In genomic region chrX:48082364-48082763, GRCm38 (mm10) we compare ENCODE assay signal across 35 mouse cellular contexts. TPM values are rescaled to one million over a fixed set of nuclear protein-coding genes. Genes with fewer than 3 reads are reported as not detected.
DNase-seq lines count a peak whose midpoint lies in the region; ATAC-seq lines count a peak whose summit lies in the region.
"Had no signal": no experiment of that assay in that cellular context is flagged by ENCODE, and none has a peak within 500 bp of the region (broad histone marks: within the 10 kb centered on the region; RNA-seq: fewer than 3 reads in every experiment).

No protein-coding gene starts in this region.

- H3K4me3 ChIP-seq in forebrain, embryonic 16.5 days (replicated peaks; ENCODE audit: low read length): no peak overlapping the region
- H3K4me3 ChIP-seq: embryonic facial prominence, embryonic 12.5 days; heart, embryonic 10.5 days; heart, embryonic 15.5 days; hindbrain, embryonic 12.5 days; layer of hippocampus, adult 2 months; left cerebral cortex, adult 2 months; limb, embryonic 12.5 days; liver, embryonic 15.5 days; lung, embryonic 15.5 days; neural tube, embryonic 13.5 days had no signal

- H3K9ac ChIP-seq in forebrain, embryonic 16.5 days (replicated peaks; ENCODE audit: low read depth, low read length): no peak overlapping the region
- H3K9ac ChIP-seq: embryonic facial prominence, embryonic 12.5 days; forebrain, postnatal 0 days; heart, embryonic 15.5 days; hindbrain, embryonic 12.5 days; limb, embryonic 12.5 days; liver, embryonic 15.5 days; lung, embryonic 15.5 days; neural tube, embryonic 13.5 days had no signal

- no peaks in the 10 kb centered on the region for H3K9me3 ChIP-seq in forebrain, embryonic 16.5 days (ENCODE audit: control insufficient read depth, low read length)
- H3K9me3 ChIP-seq: embryonic facial prominence, embryonic 12.5 days; heart, embryonic 10.5 days; heart, embryonic 15.5 days; hindbrain, embryonic 12.5 days; limb, embryonic 12.5 days; liver, embryonic 15.5 days; lung, embryonic 15.5 days; neural tube, embryonic 13.5 days had no signal

- 56% methylated on average over 5 of the region's 5 CpGs for WGBS in forebrain, embryonic 16.5 days

- H3K4me2 ChIP-seq in forebrain, embryonic 16.5 days (ENCODE audit: low read length): no peak overlapping the region
- H3K4me2 ChIP-seq: embryonic facial prominence, embryonic 12.5 days; heart, embryonic 15.5 days; hindbrain, embryonic 12.5 days; limb, embryonic 12.5 days; liver, embryonic 15.5 days; lung, embryonic 15.5 days; midbrain, embryonic 11.5 days; neural tube, embryonic 13.5 days had no signal

- H3K36me3 ChIP-seq in forebrain, embryonic 16.5 days (ENCODE audit: control insufficient read depth, insufficient read depth): no peaks in the 10 kb centered on the region
- H3K36me3 ChIP-seq: embryonic facial prominence, embryonic 12.5 days; heart, embryonic 10.5 days; heart, embryonic 15.5 days; hindbrain, embryonic 12.5 days; limb, embryonic 12.5 days; liver, embryonic 15.5 days; lung, embryonic 15.5 days; neural tube, embryonic 13.5 days had no signal

- peak; percentile 42 for DNase-seq in adrenal gland, postnatal 14 days
- no peak for DNase-seq in adrenal gland, postnatal 4 days (ENCODE audit: low spot score in 2 of 2)
- peak; percentile 4 for DNase-seq in kidney, postnatal 14 days
- no peak for DNase-seq in kidney, postnatal 25 days
- peak; percentile 67 for DNase-seq in 3134 (ENCODE audit: extremely low read depth, insufficient read length, low spot score)
- peak; percentile 17 for DNase-seq in Muller cell, postnatal 12 days (ENCODE audit: inconsistent ontology term)
- DNase-seq: B cell, adult 2 months; cerebellum, adult 8-10 months; cerebellum, postnatal 25 days; forebrain, postnatal 0 days; kidney, adult 9 months; kidney, postnatal 10 days; right cerebral cortex, adult 18-20 months; right cerebral cortex, postnatal 4 days; thymus, postnatal 4 days had no signal

- H3K27me3 ChIP-seq in forebrain, embryonic 16.5 days (replicated peaks; ENCODE audit: control insufficient read depth, insufficient read depth, low read length): no peaks in the 10 kb centered on the region
- H3K27me3 ChIP-seq: CH12.LX; embryonic facial prominence, embryonic 12.5 days; heart, embryonic 15.5 days; hindbrain, embryonic 12.5 days; limb, embryonic 12.5 days; liver, embryonic 15.5 days; lung, embryonic 15.5 days; neural tube, embryonic 13.5 days had no signal

- no peak overlapping the region for H3K27ac ChIP-seq in forebrain, embryonic 16.5 days (ENCODE audit: low read length)
- H3K27ac ChIP-seq: embryonic facial prominence, embryonic 12.5 days; heart, embryonic 10.5 days; heart, embryonic 15.5 days; hindbrain, embryonic 12.5 days; layer of hippocampus, adult 2 months; left cerebral cortex, adult 2 months; limb, embryonic 12.5 days; liver, embryonic 15.5 days; lung, embryonic 15.5 days; neural tube, embryonic 13.5 days; stomach, postnatal 0 days had no signal

- no peak for ATAC-seq in monocyte, adult 5-6 weeks (replicated peaks; ENCODE audit: insufficient number of reproducible peaks, low FRiP score, low TSS enrichment, poor library complexity, severe bottlenecking)
- no peak for ATAC-seq in forebrain, embryonic 16.5 days
- ATAC-seq: forebrain, postnatal 0 days; intestine, postnatal 0 days; midbrain, embryonic 16.5 days had no signal

- no peaks in the 10 kb centered on the region for H3K4me1 ChIP-seq in forebrain, embryonic 16.5 days (replicated peaks; ENCODE audit: control insufficient read depth, insufficient read depth, low read length)
- H3K4me1 ChIP-seq: embryonic facial prominence, embryonic 12.5 days; heart, embryonic 10.5 days; hindbrain, embryonic 12.5 days; limb, embryonic 12.5 days; liver, embryonic 15.5 days; lung, embryonic 15.5 days; neural tube, embryonic 13.5 days had no signal

RNA-seq across cellular contexts. Expression of gene Xpnpep2, which starts 26.2 kb away (rescaled TPM):
- 1.1 and 1.5 TPM in 2 replicates for total RNA-seq in adrenal gland, postnatal 14 days (2021)
- total RNA-seq in adrenal gland, postnatal 4 days (2021): 1 to 10 TPM; 1.5 to 7.1 TPM
- not detected in 3 replicates for total RNA-seq in monocyte, adult 5-6 weeks (2017)
- 0.75 and 1.0 TPM in 2 replicates for polyA plus RNA-seq in forebrain, embryonic 16.5 days (2015; fragmentation: Nextera tagmentation; extraction: Ambion mirVana)
- total RNA-seq: granulocyte monocyte progenitor cell, adult 5-6 weeks; liver, adult 2 months; megakaryocyte, adult 5-6 weeks had no signal
- polyA plus RNA-seq: liver, adult 2 months had no signal

RNA-seq across cellular contexts. Expression of gene Apln, which starts 47.7 kb away (rescaled TPM):
- 4.8 and 6.6 TPM in 2 replicates for total RNA-seq in adrenal gland, postnatal 14 days (2021)
- total RNA-seq in adrenal gland, postnatal 4 days (2021): 1 to 10 TPM; 9.4 to 10.0 TPM
- total RNA-seq in monocyte, adult 5-6 weeks (2017): 0.11 to 0.38 TPM (median 0.29 TPM) in 3 replicates
- 5.7 and 5.9 TPM in 2 replicates for polyA plus RNA-seq in forebrain, embryonic 16.5 days (2015; fragmentation: Nextera tagmentation; extraction: Ambion mirVana)

Comparison
In these comparisons a context has a peak if more than half of its experiments do, and no peak if none do; other contexts are left out.
1. DNase-seq: peak in adrenal gland, postnatal 14 days (single experiment), kidney, postnatal 14 days (single experiment), 3134 (single experiment) and Muller cell, postnatal 12 days (single experiment); none in adrenal gland, postnatal 4 days (0 of 2) and kidney, postnatal 25 days (0 of 2).